Mouse (Mus musculus) spleen, postnatal 14 days (tissue): ENCODE measurements around the gene Teddm3.
"Not testable (repeated sequence)": the region's sequence is repeated elsewhere in the genome, so short reads cannot be mapped to it uniquely, and the experiment has no call there.

ENCODE experiments used
- DNase-seq, 2 experiments: peaks; one replicate each; pipeline ENCODE4 v3.0.0; 2021 to 2022; ENCODE audit warnings: low spot score in 2 of 2

The Teddm3 gene

GRCm38 (mm10) chr16:21153900-21154299 lies at the start of gene Teddm3:
Gene Teddm3, minus strand, starts transcription at chr16:21154000.
- not testable (repeated sequence) for DNase-seq

GRCm38 (mm10) chr16:21202731-21203130 lies 48.9 kb upstream of the Teddm3 start:
- DNase-seq = no peak

GRCm38 (mm10) chr16:21199426-21199825 lies 45.6 kb upstream of the Teddm3 start:
- no peak for DNase-seq

GRCm38 (mm10) chr16:21198529-21198928 lies 44.7 kb upstream of the Teddm3 start:
- no peak for DNase-seq

GRCm38 (mm10) chr16:21198006-21198405 lies 44.2 kb upstream of the Teddm3 start:
- DNase-seq = no peak

- no peak for DNase-seq
These were observed 43.7 kb upstream of the Teddm3 start for GRCm38 (mm10) chr16:21197542-21197941.

- no peak for DNase-seq
These were observed 42.8 kb upstream of the Teddm3 start for GRCm38 (mm10) chr16:21196576-21196975.

- DNase-seq = no peak
These were observed 41.6 kb upstream of the Teddm3 start for GRCm38 (mm10) chr16:21195260-21195866.

GRCm38 (mm10) chr16:21194182-21194581 lies 40.4 kb upstream of the Teddm3 start:
- no peak for DNase-seq

- no peak for DNase-seq
These were observed 38.9 kb upstream of the Teddm3 start for GRCm38 (mm10) chr16:21192509-21193354.

- DNase-seq = no peak
These were observed 37.8 kb upstream of the Teddm3 start for GRCm38 (mm10) chr16:21191569-21191968.

- DNase-seq = no peak
These were observed 34.5 kb upstream of the Teddm3 start for GRCm38 (mm10) chr16:21188345-21188744.

GRCm38 (mm10) chr16:21187568-21187967 lies 33.8 kb upstream of the Teddm3 start:
- DNase-seq = no peak

GRCm38 (mm10) chr16:21184697-21185096 lies 30.9 kb upstream of the Teddm3 start:
- DNase-seq = no peak

GRCm38 (mm10) chr16:21182108-21182507 lies 28.3 kb upstream of the Teddm3 start:
- no peak for DNase-seq

GRCm38 (mm10) chr16:21175236-21175635 lies 21.4 kb upstream of the Teddm3 start:
- DNase-seq = no peak

GRCm38 (mm10) chr16:21168730-21169129 lies 14.9 kb upstream of the Teddm3 start:
- DNase-seq = no peak

- not testable (repeated sequence) for DNase-seq
These were observed 11.8 kb upstream of the Teddm3 start for GRCm38 (mm10) chr16:21165343-21166220.

- not testable (repeated sequence) for DNase-seq
These were observed 9.6 kb upstream of the Teddm3 start for GRCm38 (mm10) chr16:21163423-21163822.

GRCm38 (mm10) chr16:21159226-21159625 lies 5.4 kb upstream of the Teddm3 start:
- not testable (repeated sequence) for DNase-seq

GRCm38 (mm10) chr16:21156261-21156660 lies 2.5 kb upstream of the Teddm3 start:
- not testable (repeated sequence) for DNase-seq
